Mouse (Mus musculus) lung, embryonic 14.5 days (tissue): ENCODE measurements around the gene Fra10ac1. TPM values are rescaled to one million over a fixed set of nuclear protein-coding genes. Genes with fewer than 3 reads are reported as not detected.

ENCODE experiments used
- ATAC-seq: fragments of 200-750 bp; cut with Nextera tagmentation; 2 replicates; pipeline ENCODE4 v1.8.0; 2017; ENCODE audit warnings: mild to moderate bottlenecking, moderate TSS enrichment, moderate library complexity; ENCODE audit not compliant: insufficient read depth
- DNase-seq: peaks from one replicate; pipeline ENCODE4 v3.0.0-alpha.2; 2015
- H3K27ac ChIP-seq: fragments of 300-500 bp; sonication (generic); 2 replicates; pipeline ENCODE4 v1.5.1; 2014; ENCODE audit warnings: low read depth, mild to moderate bottlenecking, moderate library complexity
- H3K27me3 ChIP-seq: fragments of 300-500 bp; sonication (generic); 2 replicates; pipeline ENCODE4 v1.6.1; 2014; ENCODE audit warnings: low read length, control low read depth; ENCODE audit not compliant: insufficient read depth
- H3K36me3 ChIP-seq: fragments of 300-500 bp; sonication (generic); 2 replicates; pipeline ENCODE4 v1.6.1; 2014; ENCODE audit warnings: control low read depth; ENCODE audit not compliant: insufficient read depth
- H3K4me1 ChIP-seq: fragments of 300-500 bp; sonication (generic); 2 replicates; pipeline ENCODE4 v1.6.1; 2014; ENCODE audit warnings: antibody characterized with exemption, control low read depth; ENCODE audit not compliant: insufficient read depth
- H3K4me2 ChIP-seq: fragments of 300-500 bp; sonication (generic); 2 replicates; pipeline ENCODE4 v1.6.1; 2014; ENCODE audit warnings: mild to moderate bottlenecking
- H3K4me3 ChIP-seq: fragments of 300-500 bp; sonication (generic); 2 replicates; pipeline ENCODE4 v1.5.1; 2014; ENCODE audit warnings: low read depth, low read length
- H3K9ac ChIP-seq: fragments of 300-500 bp; sonication (generic); 2 replicates; pipeline ENCODE4 v1.6.1; 2014
- H3K9me3 ChIP-seq: fragments of 300-500 bp; sonication (generic); 2 replicates; pipeline ENCODE4 v1.6.1; 2016; ENCODE audit warnings: low read depth, low read length, control low read depth
- CTCF ChIP-seq: IDR thresholded peaks from 2 replicates; pipeline ENCODE4 v1.5.1; 2016; ENCODE audit warnings: antibody characterized with exemption, low read depth
- WGBS: fragments of 180-500 bp; shearing (Covaris S2); extraction: QIAGEN DNeasy Blood & Tissue Kit; methylation state at CpG from one replicate; pipeline ENCODE4 v1.1.7; 2014; 5-methylcytosine and 5-hydroxymethylcytosine counted together
- polyA plus RNA-seq: library from polyadenylated mRNA; unstranded; fragments of >200 nt; fragmentation: Nextera tagmentation; extraction: Ambion mirVana; gene quantifications from 2 replicates; pipeline ENCODE4 v1.2.1, GENCODE M21; 2014

Gene Fra10ac1
- polyA plus RNA-seq, 1 experiment from 2014 or later, result 33.5 TPM

DNA sequence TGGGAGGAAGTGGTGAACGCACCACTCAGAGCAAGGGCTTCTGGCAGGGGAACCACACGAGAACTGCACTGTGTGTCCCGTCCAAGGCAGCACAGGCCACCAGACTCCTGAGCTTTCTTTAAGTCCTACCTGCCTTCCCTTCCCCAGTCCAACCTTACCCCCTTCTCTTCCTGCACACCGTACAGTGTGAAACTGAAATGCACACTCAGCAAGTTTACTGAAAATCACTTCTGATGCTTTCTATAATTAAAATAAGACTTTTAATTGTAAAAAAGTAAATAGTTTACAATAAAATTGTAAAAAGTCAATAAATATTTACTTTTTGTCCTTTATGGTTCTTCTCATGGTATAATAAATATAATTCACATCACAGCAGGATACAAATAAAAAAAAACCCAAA lies 28.7 kb downstream of the Fra10ac1 start:
- Histone ChIP-seq H3K4me1 (no peaks in the 10 kb centered on the region), H3K36me3 (0 out of 2 replicates have a peak, but pooled peaks cover 11% of the 10 kb centered on the region), H3K9ac (no peak overlapping the region), H3K4me2 (no peak overlapping the region), H3K27ac (no peak overlapping the region), H3K27me3 (no peaks in the 10 kb centered on the region), H3K9me3 (no peaks in the 10 kb centered on the region), H3K4me3 (no peak overlapping the region)
- no peak for TF ChIP-seq CTCF
- ATAC-seq, result no peak
- 91% methylated on average over 4 of the region's 4 CpGs for WGBS
- DNase-seq, result no peak

DNA sequence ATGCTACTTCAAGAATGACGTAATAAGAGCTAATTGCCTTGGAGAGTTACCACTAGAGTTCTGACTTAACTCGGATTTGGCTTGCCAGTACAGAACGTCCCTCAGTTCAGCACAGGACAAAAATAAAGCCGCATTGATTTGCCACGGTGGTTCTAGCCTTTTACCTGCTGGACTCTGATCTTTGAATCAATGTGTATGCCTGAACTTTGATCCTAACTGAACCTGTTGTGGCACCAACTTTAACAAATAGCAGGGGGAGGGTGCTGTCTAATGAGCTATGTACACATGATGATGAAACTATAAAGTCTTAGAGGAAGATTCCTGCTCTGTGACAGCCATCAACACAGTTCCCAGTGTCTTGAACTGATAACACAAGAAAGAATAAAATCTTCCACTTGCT lies 32.5 kb downstream of the Fra10ac1 start:
- ATAC-seq, result no peak
- Histone ChIP-seq H3K4me3 (no peak overlapping the region), H3K27me3 (no peaks in the 10 kb centered on the region), H3K27ac (no peak overlapping the region), H3K36me3 (peaks cover 4% of the 10 kb centered on the region; the same call in 1 of the 2 replicates), H3K4me2 (no peak overlapping the region), H3K4me1 (no peaks in the 10 kb centered on the region), H3K9ac (no peak overlapping the region), H3K9me3 (no peaks in the 10 kb centered on the region)
- DNase-seq, result no peak
- TF ChIP-seq CTCF, result no peak
- 83% methylated on average over 5 of the region's 5 CpGs for WGBS

DNA sequence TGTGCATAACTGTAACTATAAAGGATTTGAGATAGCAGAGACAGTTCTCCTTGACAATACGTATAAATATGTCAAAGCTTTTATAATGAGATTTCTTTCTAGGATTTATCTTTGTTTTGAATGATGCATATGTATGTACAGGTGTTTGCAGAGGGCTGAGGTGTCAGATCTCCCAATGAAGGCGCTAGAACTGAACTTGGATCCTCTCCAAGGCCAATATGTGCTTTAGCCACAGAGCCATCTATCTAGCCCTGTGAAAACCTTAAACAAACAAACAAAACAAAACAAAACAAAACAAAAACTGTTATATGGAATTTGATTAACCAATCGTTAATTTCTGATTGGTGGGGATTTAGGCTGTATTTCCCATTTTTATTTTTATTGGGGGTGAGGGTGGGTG lies 33.4 kb downstream of the Fra10ac1 start:
- no peak overlapping the region for H3K27ac ChIP-seq
- H3K9me3 ChIP-seq, result no peaks in the 10 kb centered on the region
- ATAC-seq, result no peak
- H3K4me2 ChIP-seq, result no peak overlapping the region
- H3K36me3 ChIP-seq, result peaks cover 4% of the 10 kb centered on the region; the same call in 1 of the 2 replicates
- no peak for TF ChIP-seq CTCF
- no peaks in the 10 kb centered on the region for H3K27me3 ChIP-seq
- H3K4me3 ChIP-seq, result no peak overlapping the region
- 81% methylated on average over 3 of the region's 3 CpGs for WGBS
- DNase-seq, result no peak
- no peak overlapping the region for H3K9ac ChIP-seq
- H3K4me1 ChIP-seq, result no peaks in the 10 kb centered on the region

DNA sequence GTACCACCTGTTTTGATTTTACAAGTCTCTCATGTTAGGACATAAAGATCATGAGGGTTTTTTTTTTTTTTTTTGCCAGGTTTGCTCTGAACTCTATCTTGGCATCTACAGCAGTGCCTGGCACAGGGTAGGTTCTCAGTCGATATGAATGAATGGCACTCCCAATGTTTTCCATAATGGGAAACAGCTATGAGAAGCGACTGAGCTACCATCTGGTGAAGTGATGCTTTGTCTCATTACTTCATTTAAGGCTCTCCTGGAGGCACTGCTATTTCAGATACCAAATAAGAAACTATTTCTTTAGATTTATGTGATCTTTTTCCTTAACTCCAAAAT lies 36.6 kb downstream of the Fra10ac1 start:
- Histone ChIP-seq H3K9ac (no peak overlapping the region), H3K36me3 (peaks cover 4% of the 10 kb centered on the region; the same call in 1 of the 2 replicates), H3K4me1 (no peaks in the 10 kb centered on the region), H3K27ac (no peak overlapping the region), H3K27me3 (no peaks in the 10 kb centered on the region), H3K4me2 (no peak overlapping the region), H3K9me3 (no peaks in the 10 kb centered on the region), H3K4me3 (no peak overlapping the region)
- ATAC-seq (no peak), DNase-seq (no peak)
- WGBS, result 81% methylated on average over 2 of the region's 2 CpGs
- no peak for TF ChIP-seq CTCF

DNA sequence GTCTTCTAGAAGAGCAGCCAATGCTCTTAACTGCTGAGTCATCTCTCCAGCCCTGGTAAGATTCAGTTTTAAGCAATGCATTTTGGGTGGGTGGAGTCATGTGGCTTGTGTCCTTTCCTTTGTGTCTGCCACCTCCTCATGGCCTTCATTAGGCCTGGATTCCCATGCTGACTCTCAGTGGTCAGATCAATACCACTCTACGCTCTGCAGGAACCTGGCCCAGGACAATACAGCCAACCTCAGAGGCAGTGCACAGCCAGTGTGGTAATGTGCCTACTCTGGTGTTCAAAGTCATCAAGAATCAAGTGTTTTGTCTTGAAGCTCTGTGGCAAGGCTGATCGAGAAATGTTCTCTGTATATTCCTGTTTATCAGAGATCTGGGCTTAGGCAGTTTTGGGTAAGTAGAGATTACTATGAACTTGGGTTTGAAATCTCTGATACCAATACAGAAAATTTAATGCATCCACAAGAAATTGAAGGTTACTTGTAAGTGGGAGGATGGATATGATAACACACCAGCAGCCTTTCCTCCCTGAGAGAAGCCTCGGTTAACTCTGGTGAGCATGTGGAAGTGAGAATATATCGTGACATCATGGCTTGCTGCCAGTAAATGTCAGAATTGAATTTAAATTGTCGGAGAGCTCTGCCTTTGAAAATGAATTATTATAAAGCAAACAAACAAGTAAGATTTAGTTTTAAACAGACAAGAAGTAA lies 37.2 kb downstream of the Fra10ac1 start:
- Histone ChIP-seq H3K27me3 (no peaks in the 10 kb centered on the region), H3K4me2 (no peak overlapping the region), H3K36me3 (peaks cover 4% of the 10 kb centered on the region; the same call in 1 of the 2 replicates), H3K4me1 (no peaks in the 10 kb centered on the region), H3K9ac (no peak overlapping the region), H3K9me3 (no peaks in the 10 kb centered on the region), H3K4me3 (no peak overlapping the region), H3K27ac (no peak overlapping the region)
- TF ChIP-seq CTCF, result no peak
- WGBS, result 74% methylated on average over 5 of the region's 5 CpGs
- ATAC-seq (no peak), DNase-seq (no peak)

DNA sequence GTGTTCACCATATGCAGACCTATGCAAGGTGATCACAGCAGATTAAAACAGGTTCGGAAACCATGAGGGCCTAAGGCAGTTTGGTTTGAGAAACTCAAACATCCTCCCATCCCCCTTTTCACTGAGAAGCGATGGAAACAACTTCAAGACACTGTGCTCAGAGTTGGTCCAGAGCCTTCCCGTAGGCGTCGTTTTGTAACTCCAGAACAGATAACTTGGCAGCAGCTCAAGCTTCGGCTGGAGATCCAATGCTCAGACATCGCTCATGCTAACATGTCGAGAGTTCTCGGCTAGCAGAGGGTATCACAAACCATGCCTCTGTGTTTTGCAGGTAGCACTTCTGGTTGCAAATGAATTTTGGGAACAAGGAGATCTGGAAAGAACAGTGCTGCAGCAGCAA lies 44.3 kb downstream of the Fra10ac1 start:
- WGBS, result 80% methylated on average over 9 of the region's 9 CpGs
- H3K9me3 ChIP-seq, result no peaks in the 10 kb centered on the region
- H3K9ac ChIP-seq, result no peak overlapping the region
- no peak overlapping the region for H3K4me2 ChIP-seq
- H3K4me1 ChIP-seq, result no peaks in the 10 kb centered on the region
- ATAC-seq (no peak), DNase-seq (no peak)
- H3K36me3 ChIP-seq, result no peaks in the 10 kb centered on the region
- no peak for TF ChIP-seq CTCF
- H3K27ac ChIP-seq, result no peak overlapping the region
- no peaks in the 10 kb centered on the region for H3K27me3 ChIP-seq
- H3K4me3 ChIP-seq, result no peak overlapping the region

DNA sequence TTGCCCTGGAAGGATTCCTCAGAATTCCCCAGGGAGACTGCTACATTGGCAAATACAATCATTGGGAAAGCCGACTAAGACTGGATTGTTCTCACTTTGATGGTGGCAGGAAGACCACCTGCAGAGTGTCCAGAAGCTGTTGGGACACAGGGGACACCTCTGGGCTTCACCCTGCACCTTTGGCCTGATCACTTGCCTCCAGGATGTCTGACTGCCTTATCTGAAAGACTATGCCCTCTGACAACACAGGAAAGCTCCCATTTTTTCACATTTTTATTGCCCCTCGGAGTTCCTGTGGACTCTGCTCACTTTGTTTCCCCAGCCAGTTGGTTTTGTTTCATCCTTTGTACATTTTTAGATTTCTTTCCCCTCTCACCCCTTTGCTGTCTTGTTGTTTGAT lies 59.3 kb downstream of the Fra10ac1 start:
- no peak for TF ChIP-seq CTCF
- no peak overlapping the region for H3K4me3 ChIP-seq
- WGBS, result 56% methylated on average over 2 of the region's 2 CpGs
- DNase-seq (no peak), ATAC-seq (no peak)
- no peaks in the 10 kb centered on the region for H3K27me3 ChIP-seq
- no peak overlapping the region for H3K27ac ChIP-seq
- no peak overlapping the region for H3K4me2 ChIP-seq
- no peaks in the 10 kb centered on the region for H3K9me3 ChIP-seq
- no peak overlapping the region for H3K9ac ChIP-seq
- H3K36me3 ChIP-seq, result no peaks in the 10 kb centered on the region
- no peaks in the 10 kb centered on the region for H3K4me1 ChIP-seq
